Mouse (Mus musculus) lung, postnatal 0 days (tissue): ENCODE measurements at regions not wholly inside any gene's neighbourhood (a gene's known extent, or its start where the extent isn't known, plus 50 kb on each side); places are given as distances from the start of the nearest gene placed in this dataset.

Source experiments
- CTCF ChIP-seq: IDR thresholded peaks from 2 replicates; pipeline ENCODE4 v1.5.1; 2016; ENCODE audit warnings: antibody characterized with exemption, mild to moderate bottlenecking
- EP300 ChIP-seq: IDR thresholded peaks from 2 replicates; pipeline ENCODE4 v1.6.1; 2016; ENCODE audit warnings: antibody characterized with exemption, mild to moderate bottlenecking, control low read depth

GRCm38 (mm10) chr10:56566836-56567442 is 189.8 kb downstream of the Gja1 start:
- TF ChIP-seq CTCF: no peak
- TF ChIP-seq EP300: no peak
